ENCODE assay signal across 16 mouse cellular contexts in the genomic region with DNA sequence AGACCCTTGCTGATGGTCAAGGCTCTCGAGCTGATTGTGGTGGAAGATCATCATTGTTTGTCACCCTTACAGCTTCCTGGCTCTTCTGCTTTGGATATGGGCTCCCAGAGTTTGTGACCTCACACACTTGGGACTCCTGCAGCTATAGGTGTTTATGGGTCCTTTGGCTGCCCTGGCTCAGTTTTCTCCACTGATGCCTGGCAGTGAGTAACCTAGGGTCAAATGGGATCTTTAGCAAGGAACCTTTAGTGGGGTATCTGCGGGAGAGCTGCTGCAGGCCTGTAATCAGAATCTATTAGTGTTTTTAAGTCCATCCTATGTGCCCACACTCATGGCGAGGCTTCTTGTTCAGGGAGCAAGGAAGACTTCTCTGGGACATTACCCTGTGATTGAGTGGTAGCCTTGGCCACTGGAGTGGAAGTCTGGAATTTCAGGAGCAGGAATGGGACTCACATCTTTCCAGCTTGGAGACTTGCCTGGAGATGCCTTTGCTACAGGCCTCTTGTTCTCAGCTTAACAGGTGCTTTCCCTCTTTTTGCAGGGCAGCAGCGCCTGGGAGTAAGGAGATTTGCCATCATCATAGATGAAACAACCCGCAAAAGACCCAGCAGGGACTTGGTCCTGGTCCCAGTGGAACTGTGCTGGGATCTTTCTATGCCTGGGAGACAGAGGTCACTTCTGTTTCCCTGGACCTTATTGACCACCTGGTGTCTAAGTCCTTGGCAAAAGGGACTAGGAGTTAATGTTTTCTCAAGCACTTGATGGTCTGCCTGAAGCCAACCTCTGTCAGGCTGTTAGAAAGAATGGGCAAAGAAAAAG.
A peak's percentile ranks its signal among the peaks of the same experiment; 100 is the strongest.
DNase-seq lines count a peak whose midpoint lies in the region; TF ChIP-seq lines count a peak whose summit lies in the region.
"Had no signal": no experiment of that assay in that cellular context is flagged by ENCODE, and none has a peak within 500 bp of the region (broad histone marks: within the 10 kb centered on the region; RNA-seq: fewer than 3 reads in every experiment).

No protein-coding gene starts in this region.

- WGBS in kidney, adult 2 months = 71% methylated on average over 5 of the region's 5 CpGs

- TF ChIP-seq POLR2A in kidney, adult 2 months (IDR thresholded peaks at IDR 0.05; ENCODE audit: low read depth, low read length) = no peak

- peak; percentile 92 for DNase-seq in heart, adult 11 months
- no peak for DNase-seq in heart, adult 9 months (ENCODE audit: low spot score in 2 of 2)
- peak; percentile 98 for DNase-seq in kidney, adult 2 months
- DNase-seq in kidney, postnatal 4 days = no peak
- DNase-seq in kidney, adult 9 months = peak; percentile 99
- peak; percentile 67 to 86 for DNase-seq in kidney, postnatal 25 days
- no peak for DNase-seq in left cerebral cortex, adult 9 months (ENCODE audit: low spot score in 2 of 2)
- DNase-seq: adrenal gland, postnatal 10 days; cerebellum, adult 11 months; cerebellum, adult 8-10 months; gastrocnemius, postnatal 14 days; heart, postnatal 14 days had no signal

- peak overlapping the region; percentile 92; the same call in 1 of the 2 replicates for H3K27ac ChIP-seq in kidney, adult 2 months (ENCODE audit: insufficient read depth, low read depth, low read length)
- H3K27ac ChIP-seq: embryonic facial prominence, embryonic 12.5 days; forebrain, embryonic 15.5 days; heart, embryonic 15.5 days; hindbrain, embryonic 13.5 days had no signal

- no peak overlapping the region for H3K4me3 ChIP-seq in kidney, adult 2 months (ENCODE audit: insufficient read depth, low read depth, low read length)
- H3K4me3 ChIP-seq: embryonic facial prominence, embryonic 12.5 days; forebrain, embryonic 15.5 days; heart, embryonic 15.5 days; hindbrain, embryonic 13.5 days had no signal

- H3K27me3 ChIP-seq in kidney, adult 2 months (replicated peaks; ENCODE audit: control insufficient read depth, insufficient read depth, low read length) = no peaks in the 10 kb centered on the region
- H3K27me3 ChIP-seq: embryonic facial prominence, embryonic 12.5 days; forebrain, embryonic 15.5 days; heart, embryonic 15.5 days; hindbrain, embryonic 13.5 days had no signal

- no peak for TF ChIP-seq CTCF in kidney, adult 2 months (conservative IDR thresholded peaks at IDR 0.05; ENCODE audit: insufficient read depth, insufficient read length, low read depth, low read length)

- H3K36me3 ChIP-seq in kidney, adult 2 months (ENCODE audit: control insufficient read depth, insufficient read depth, low read length) = no peaks in the 10 kb centered on the region
- H3K36me3 ChIP-seq: embryonic facial prominence, embryonic 12.5 days; forebrain, embryonic 15.5 days; heart, embryonic 15.5 days; hindbrain, embryonic 13.5 days had no signal

- peaks cover 6% of the 10 kb centered on the region; the same call in 1 of the 2 replicates for H3K4me1 ChIP-seq in kidney, adult 2 months (ENCODE audit: control insufficient read depth, insufficient read depth, low read length)
- H3K4me1 ChIP-seq: embryonic facial prominence, embryonic 12.5 days; forebrain, embryonic 15.5 days; heart, embryonic 15.5 days; hindbrain, embryonic 13.5 days had no signal

Comparison
In these comparisons a context has a peak if more than half of its experiments do, and no peak if none do; other contexts are left out.
1. DNase-seq: peak in heart, adult 11 months (single experiment), kidney, adult 2 months (single experiment), kidney, adult 9 months (single experiment) and kidney, postnatal 25 days (2 of 2); none in heart, adult 9 months (0 of 2), kidney, postnatal 4 days (0 of 2) and left cerebral cortex, adult 9 months (0 of 2).